Mouse (Mus musculus): ENCODE results near the gene Map3k1. TPM values are rescaled to one million over a fixed set of nuclear protein-coding genes. Genes with fewer than 3 reads are reported as not detected.

Gene Map3k1
- polyA plus RNA-seq, 1 experiment from 2014 or later = 30.3 TPM

DNA sequence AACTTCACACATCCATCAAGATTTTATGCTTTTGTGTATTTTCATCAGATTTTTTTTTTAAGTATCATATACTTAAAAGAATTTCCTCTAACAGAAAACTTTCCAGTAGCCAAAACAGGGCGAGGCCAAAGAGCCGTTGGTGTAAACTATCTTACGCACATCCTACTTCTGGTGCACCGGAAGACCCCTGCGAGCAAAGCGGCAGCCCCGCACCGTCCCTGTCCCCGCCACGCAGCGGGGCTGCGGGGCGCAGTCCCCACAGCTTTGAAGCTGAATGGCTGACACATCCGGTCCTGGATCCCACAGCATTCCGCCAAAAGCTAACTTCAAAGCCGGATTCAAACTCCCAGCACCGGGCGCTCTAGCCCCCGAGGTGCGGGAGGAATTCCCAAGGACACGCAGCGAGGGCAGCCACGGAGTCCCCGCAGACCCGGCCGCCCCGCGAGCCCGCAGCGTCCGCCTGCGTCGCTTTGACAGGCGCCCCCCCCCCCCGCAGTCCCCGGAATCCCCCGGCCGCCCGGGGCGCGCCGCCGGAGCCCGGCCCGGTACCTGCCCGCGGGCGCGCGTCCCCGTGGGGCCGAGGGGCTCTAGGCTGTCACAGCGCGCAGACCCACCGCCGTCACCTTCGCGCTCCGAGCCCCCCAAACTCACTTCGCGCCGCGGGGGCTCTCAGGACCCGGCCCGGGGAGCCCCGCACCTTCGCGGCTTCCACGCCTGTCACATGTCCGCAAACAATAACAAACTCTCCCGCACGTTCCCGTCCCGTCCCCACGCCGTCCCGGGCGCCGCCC, 1.0 kb downstream of the Map3k1 start:
- Histone ChIP-seq H3K9ac (ENCODE audit: low read depth, low read length) (peak overlapping the region; percentile 99), H3K27me3 (ENCODE audit: insufficient read depth, low read length) (no peaks in the 10 kb centered on the region), H3K9me3 (replicated peaks; ENCODE audit: low read length) (no peaks in the 10 kb centered on the region), H3K36me3 (ENCODE audit: insufficient read depth, low read length) (no peaks in the 10 kb centered on the region), H3K4me2 (ENCODE audit: low read length) (peak overlapping the region; percentile 96), H3K27ac (peak overlapping the region; percentile 99), H3K4me3 (replicated peaks; ENCODE audit: low read depth, low read length) (peak overlapping the region; percentile 94), H3K4me1 (replicated peaks; ENCODE audit: insufficient read depth, low read length) (peaks cover 33% of the 10 kb centered on the region)
- ATAC-seq (replicated peaks; ENCODE audit: low FRiP score, low read depth) = peak; percentile 1; the same call in 1 of the 2 replicates
- DNase-seq (ENCODE audit: low spot score) = no peak
- no peak for TF ChIP-seq CTCF (IDR thresholded peaks at IDR 0.05; ENCODE audit: low read depth)
- WGBS = under 1% methylated on average over 72 of the region's 79 CpGs

- H3K4me3 ChIP-seq (replicated peaks; ENCODE audit: low read depth, low read length) = peak overlapping the region; percentile 94
- no peaks in the 10 kb centered on the region for H3K27me3 ChIP-seq (ENCODE audit: insufficient read depth, low read length)
- peak; percentile 72 for DNase-seq (ENCODE audit: low spot score)
- no peak for TF ChIP-seq CTCF (IDR thresholded peaks at IDR 0.05; ENCODE audit: low read depth)
- H3K36me3 ChIP-seq (ENCODE audit: insufficient read depth, low read length) = no peaks in the 10 kb centered on the region
- peak overlapping the region; percentile 96 for H3K4me2 ChIP-seq (ENCODE audit: low read length)
- no peaks in the 10 kb centered on the region for H3K9me3 ChIP-seq (replicated peaks; ENCODE audit: low read length)
- no peak for ATAC-seq (replicated peaks; ENCODE audit: low FRiP score, low read depth)
- peak overlapping the region; percentile 99 for H3K27ac ChIP-seq
- peak overlapping the region; percentile 99 for H3K9ac ChIP-seq (ENCODE audit: low read depth, low read length)
- H3K4me1 ChIP-seq (replicated peaks; ENCODE audit: insufficient read depth, low read length) = peaks cover 38% of the 10 kb centered on the region
- under 1% methylated on average over 11 of the region's 11 CpGs for WGBS
Measured at GRCm38 (mm10) chr13:111807105-111807595, 1.6 kb downstream of the Map3k1 start.

DNA sequence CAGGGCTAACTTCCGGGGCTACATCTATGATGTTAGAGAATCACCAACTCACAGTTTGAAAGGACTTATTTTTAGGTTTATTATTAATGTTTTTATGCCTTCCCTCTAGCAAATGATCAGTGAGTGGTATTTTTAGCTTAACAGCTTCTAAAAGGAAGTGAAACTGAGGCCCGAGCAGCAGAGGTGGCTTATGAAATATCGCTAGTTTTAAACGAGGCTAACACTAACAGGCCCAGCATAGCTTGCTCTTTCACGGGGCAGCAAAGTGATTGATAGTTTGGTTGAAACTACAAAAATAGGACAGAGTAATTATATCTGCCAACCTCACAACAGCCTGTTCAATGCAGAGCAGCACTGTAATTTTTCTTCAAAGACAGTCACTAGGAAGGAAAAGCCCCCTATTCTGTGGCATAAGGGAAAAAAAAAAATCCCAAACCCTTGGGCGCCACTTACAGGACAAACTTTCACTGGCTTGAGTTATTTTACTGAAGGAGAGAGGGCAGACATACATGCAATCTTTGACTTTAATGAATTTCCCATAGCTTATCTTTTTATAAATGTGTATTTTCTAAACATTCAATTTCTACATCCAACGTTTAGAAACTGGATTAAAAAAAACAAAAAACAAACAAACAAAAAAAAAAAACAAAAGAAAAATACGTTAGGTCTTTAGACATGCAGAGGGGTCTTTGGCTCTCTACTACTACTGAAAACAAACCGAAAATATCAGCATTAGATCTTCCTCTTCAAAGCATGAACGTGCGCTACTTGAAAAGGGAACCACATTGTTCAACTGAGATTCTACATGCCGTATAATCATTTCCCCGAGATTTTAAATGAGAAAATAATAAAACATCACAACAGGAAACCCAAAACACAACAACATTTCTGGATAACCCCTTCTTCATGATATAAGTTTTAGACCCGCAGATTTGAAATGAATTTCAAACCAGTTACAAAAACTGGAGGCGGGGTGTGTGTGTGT, 2.8 kb downstream of the Map3k1 start:
- no peaks in the 10 kb centered on the region for H3K9me3 ChIP-seq (replicated peaks; ENCODE audit: low read length)
- DNase-seq (ENCODE audit: low spot score) (peak; percentile 79), ATAC-seq (replicated peaks; ENCODE audit: low FRiP score, low read depth) (no peak)
- H3K27me3 ChIP-seq (ENCODE audit: insufficient read depth, low read length) = no peaks in the 10 kb centered on the region
- H3K4me3 ChIP-seq (replicated peaks; ENCODE audit: low read depth, low read length) = peak overlapping the region; percentile 94
- H3K4me2 ChIP-seq (ENCODE audit: low read length) = peak overlapping the region; percentile 96
- H3K4me1 ChIP-seq (replicated peaks; ENCODE audit: insufficient read depth, low read length) = peaks cover 49% of the 10 kb centered on the region
- 35% methylated on average over 15 of the region's 15 CpGs for WGBS
- peak overlapping the region; percentile 75; the same call in 1 of the 2 replicates for H3K27ac ChIP-seq
- H3K9ac ChIP-seq (ENCODE audit: low read depth, low read length) = no peak overlapping the region
- peak; percentile 63 for TF ChIP-seq CTCF (IDR thresholded peaks at IDR 0.05; ENCODE audit: low read depth)
- H3K36me3 ChIP-seq (ENCODE audit: insufficient read depth, low read length) = no peaks in the 10 kb centered on the region

- no peaks in the 10 kb centered on the region for H3K36me3 ChIP-seq (ENCODE audit: insufficient read depth, low read length)
- no peak for TF ChIP-seq CTCF (IDR thresholded peaks at IDR 0.05; ENCODE audit: low read depth)
- 38% methylated on average over 10 of the region's 10 CpGs for WGBS
- peak overlapping the region; percentile 46 for H3K4me2 ChIP-seq (ENCODE audit: low read length)
- no peak for ATAC-seq (replicated peaks; ENCODE audit: low FRiP score, low read depth)
- no peak overlapping the region for H3K4me3 ChIP-seq (replicated peaks; ENCODE audit: low read depth, low read length)
- H3K9me3 ChIP-seq (replicated peaks; ENCODE audit: low read length) = no peaks in the 10 kb centered on the region
- no peak for DNase-seq (ENCODE audit: low spot score)
- H3K4me1 ChIP-seq (replicated peaks; ENCODE audit: insufficient read depth, low read length) = peaks cover 56% of the 10 kb centered on the region
- H3K9ac ChIP-seq (ENCODE audit: low read depth, low read length) = no peak overlapping the region
- H3K27me3 ChIP-seq (ENCODE audit: insufficient read depth, low read length) = no peaks in the 10 kb centered on the region
- peak overlapping the region; percentile 75 for H3K27ac ChIP-seq
Measured at GRCm38 (mm10) chr13:111804951-111805673, 3.7 kb downstream of the Map3k1 start.

- DNase-seq (ENCODE audit: low spot score) (no peak), ATAC-seq (replicated peaks; ENCODE audit: low FRiP score, low read depth) (no peak)
- H3K4me1 ChIP-seq (replicated peaks; ENCODE audit: insufficient read depth, low read length) = peaks cover 60% of the 10 kb centered on the region
- WGBS = 38% methylated on average over 8 of the region's 8 CpGs
- no peak overlapping the region for H3K4me3 ChIP-seq (replicated peaks; ENCODE audit: low read depth, low read length)
- no peak for TF ChIP-seq CTCF (IDR thresholded peaks at IDR 0.05; ENCODE audit: low read depth)
- H3K9ac ChIP-seq (ENCODE audit: low read depth, low read length) = 0 out of 2 replicates have a peak overlapping the region, but pooled peaks have one; percentile 35
- H3K9me3 ChIP-seq (replicated peaks; ENCODE audit: low read length) = no peaks in the 10 kb centered on the region
- H3K4me2 ChIP-seq (ENCODE audit: low read length) = peak overlapping the region; percentile 46
- no peaks in the 10 kb centered on the region for H3K27me3 ChIP-seq (ENCODE audit: insufficient read depth, low read length)
- peak overlapping the region; percentile 75; the same call in 1 of the 2 replicates for H3K27ac ChIP-seq
- H3K36me3 ChIP-seq (ENCODE audit: insufficient read depth, low read length) = no peaks in the 10 kb centered on the region
Measured at GRCm38 (mm10) chr13:111804189-111804588, 4.6 kb downstream of the Map3k1 start.
